Mouse (Mus musculus) small intestine, adult 2 months (tissue): ENCODE results near the gene Carhsp1. TPM values are rescaled to one million over a fixed set of nuclear protein-coding genes. Genes with fewer than 3 reads are reported as not detected.

ENCODE experiments used
- H3K27ac ChIP-seq: fragments of 200-500 bp; 2 replicates; pipeline ENCODE4 v1.5.1; 2012; ENCODE audit warnings: low read depth, low read length, control low read depth, inconsistent platforms; ENCODE audit not compliant: insufficient read depth
- H3K27me3 ChIP-seq: fragments of 200-500 bp; 2 replicates; pipeline ENCODE4 v1.6.1; 2012; ENCODE audit warnings: mild to moderate bottlenecking, moderate library complexity, low read length, inconsistent platforms; ENCODE audit not compliant: control insufficient read depth, insufficient read depth
- H3K36me3 ChIP-seq: fragments of 200-500 bp; 2 replicates; pipeline ENCODE4 v1.6.1; 2012; ENCODE audit warnings: mild to moderate bottlenecking, low read length, control low read depth, inconsistent platforms; ENCODE audit not compliant: control insufficient read depth, insufficient read depth
- H3K4me1 ChIP-seq: fragments of 200-500 bp; 2 replicates; pipeline ENCODE4 v1.6.1; 2012; ENCODE audit warnings: low read length, inconsistent platforms, mixed read lengths; ENCODE audit not compliant: control insufficient read depth, insufficient read depth, insufficient read length
- H3K4me3 ChIP-seq: fragments of 200-500 bp; 2 replicates; pipeline ENCODE4 v1.5.1; 2012; ENCODE audit warnings: low read depth, mild to moderate bottlenecking, control low read depth, inconsistent platforms, low read length, moderate library complexity
- CTCF ChIP-seq: fragments of 200-500 bp; IDR thresholded peaks from 2 replicates; pipeline ENCODE4 v1.5.1; 2012; ENCODE audit warnings: low read depth, mild to moderate bottlenecking, control low read depth, inconsistent platforms, low read length, moderate library complexity, mixed read lengths; ENCODE audit not compliant: insufficient replicate concordance, insufficient read length; ENCODE audit errors: extremely low read depth
- POLR2A ChIP-seq: fragments of 200-500 bp; IDR thresholded peaks from 2 replicates; pipeline ENCODE4 v1.6.1; 2012; ENCODE audit warnings: low read depth, mild to moderate bottlenecking, control low read depth, inconsistent platforms, low read length, moderate library complexity
- WGBS: fragments of 180-500 bp; shearing (Covaris S2); methylation state at CpG from one replicate; pipeline ENCODE4 v1.1.7; 2018; 5-methylcytosine and 5-hydroxymethylcytosine counted together
- polyA plus RNA-seq: library from polyadenylated mRNA; depleted of rRNA; stranded (reverse); fragments of >200 nt; gene quantifications from 2 replicates; pipeline ENCODE4 v1.2.3, GENCODE M21; 2012

The Carhsp1 gene
- polyA plus RNA-seq, 1 experiment: 61.6 TPM

DNA sequence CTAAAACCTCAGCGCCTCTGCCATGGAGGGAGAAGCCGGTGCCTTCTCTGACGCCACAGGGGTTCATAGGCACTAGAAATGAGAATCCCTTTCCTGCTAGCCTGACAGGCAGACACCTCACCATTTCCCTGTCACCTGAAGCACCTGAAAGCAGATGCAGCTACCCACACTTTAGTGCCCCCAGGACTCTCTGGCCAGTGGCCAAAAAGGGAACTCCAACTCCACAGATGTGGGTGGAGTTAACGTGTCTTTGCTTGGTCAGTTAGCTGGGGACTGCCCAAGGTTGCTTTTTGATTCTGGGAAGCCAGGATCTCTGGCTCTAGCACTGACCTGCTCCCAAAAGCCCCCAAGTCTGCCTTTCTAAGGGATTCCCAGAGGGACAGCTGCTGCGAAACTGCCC, 2.5 kb downstream of the Carhsp1 start:
- Histone ChIP-seq H3K36me3 (no peaks in the 10 kb centered on the region), H3K4me1 (peaks cover 24% of the 10 kb centered on the region), H3K27ac (no peak overlapping the region), H3K27me3 (no peaks in the 10 kb centered on the region), H3K4me3 (no peak overlapping the region)
- no peak for TF ChIP-seq CTCF
- WGBS: 74% methylated on average over 5 of the region's 5 CpGs

- WGBS: 86% methylated on average over 2 of the region's 2 CpGs
- no peak for TF ChIP-seq POLR2A
- TF ChIP-seq CTCF: no peak
- H3K36me3 ChIP-seq: peaks cover 3% of the 10 kb centered on the region; the same call in 1 of the 2 replicates
- no peak overlapping the region for H3K27ac ChIP-seq
- H3K4me3 ChIP-seq: no peak overlapping the region
- peaks cover 24% of the 10 kb centered on the region for H3K4me1 ChIP-seq
- no peaks in the 10 kb centered on the region for H3K27me3 ChIP-seq
Observed at GRCm38 (mm10) chr16:8668386-8668785, 3.6 kb downstream of the Carhsp1 start.

DNA sequence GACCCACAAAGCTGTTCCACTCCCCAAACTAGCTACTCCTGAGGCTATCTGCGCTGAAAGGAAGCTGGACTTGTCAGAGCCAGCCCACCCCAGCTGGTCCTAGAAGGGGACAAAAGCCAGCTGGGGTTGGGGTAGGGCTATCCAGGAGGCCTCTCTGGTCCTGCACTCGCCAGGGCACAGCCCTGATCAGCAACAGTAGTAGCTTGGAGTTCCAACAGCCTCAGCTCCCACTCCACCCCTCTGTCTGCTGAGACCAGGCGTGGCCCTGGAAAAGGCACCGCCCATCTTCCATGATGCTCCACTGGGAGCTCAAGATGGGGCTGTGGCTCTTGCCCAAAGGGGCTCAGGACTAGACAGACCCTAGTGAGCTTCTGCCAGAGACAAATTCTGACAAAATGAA, 4.1 kb downstream of the Carhsp1 start:
- peak overlapping the region; percentile 7; the same call in 1 of the 2 replicates for H3K27ac ChIP-seq
- no peaks in the 10 kb centered on the region for H3K27me3 ChIP-seq
- H3K4me1 ChIP-seq: peaks cover 24% of the 10 kb centered on the region
- peaks cover 7% of the 10 kb centered on the region for H3K36me3 ChIP-seq
- no peak overlapping the region for H3K4me3 ChIP-seq
- TF ChIP-seq CTCF (no peak), POLR2A (no peak)
- WGBS: 58% methylated on average over 4 of the region's 4 CpGs

GRCm38 (mm10) chr16:8667261-8667660, 4.7 kb downstream of the Carhsp1 start:
- no peak overlapping the region for H3K4me3 ChIP-seq
- H3K36me3 ChIP-seq: peaks cover 12% of the 10 kb centered on the region
- H3K4me1 ChIP-seq: peaks cover 24% of the 10 kb centered on the region
- TF ChIP-seq POLR2A: no peak
- 52% methylated on average over 7 of the region's 7 CpGs for WGBS
- H3K27me3 ChIP-seq: no peaks in the 10 kb centered on the region
- peak overlapping the region; percentile 12; the same call in 1 of the 2 replicates for H3K27ac ChIP-seq

DNA sequence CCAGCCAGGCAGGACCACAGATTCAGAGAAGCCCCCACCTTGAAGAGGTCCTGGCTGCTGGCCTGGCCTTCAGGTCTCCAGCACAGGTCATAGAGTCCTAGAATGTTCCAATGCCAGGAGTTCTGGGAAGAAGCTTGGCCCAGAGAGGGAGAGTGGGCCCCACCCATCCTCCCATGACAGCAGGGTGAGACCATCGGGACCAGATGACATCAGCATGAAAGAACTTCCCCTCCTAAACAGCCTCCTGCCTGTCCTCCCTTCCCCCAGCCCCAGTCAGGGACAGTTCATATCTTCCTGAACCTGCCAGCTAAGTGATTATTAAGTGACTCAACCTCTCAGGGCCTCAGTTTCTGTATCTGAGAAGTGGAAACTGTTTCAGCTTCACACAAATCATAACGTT, 5.5 kb downstream of the Carhsp1 start:
- 34% methylated on average over 2 of the region's 2 CpGs for WGBS
- H3K4me1 ChIP-seq: peaks cover 24% of the 10 kb centered on the region
- H3K27me3 ChIP-seq: no peaks in the 10 kb centered on the region
- no peak overlapping the region; the same call in 1 of the 2 replicates for H3K27ac ChIP-seq
- peaks cover 19% of the 10 kb centered on the region for H3K36me3 ChIP-seq
- no peak for TF ChIP-seq POLR2A
- no peak for TF ChIP-seq CTCF
- no peak overlapping the region for H3K4me3 ChIP-seq

- peaks cover 20% of the 10 kb centered on the region for H3K4me1 ChIP-seq
- no peak for TF ChIP-seq CTCF
- TF ChIP-seq POLR2A: no peak
- 80% methylated on average over 5 of the region's 5 CpGs for WGBS
- H3K36me3 ChIP-seq: peaks cover 26% of the 10 kb centered on the region
- no peaks in the 10 kb centered on the region for H3K27me3 ChIP-seq
- no peak overlapping the region for H3K4me3 ChIP-seq
- H3K27ac ChIP-seq: no peak overlapping the region
Observed at GRCm38 (mm10) chr16:8665367-8665766, 6.6 kb downstream of the Carhsp1 start.

DNA sequence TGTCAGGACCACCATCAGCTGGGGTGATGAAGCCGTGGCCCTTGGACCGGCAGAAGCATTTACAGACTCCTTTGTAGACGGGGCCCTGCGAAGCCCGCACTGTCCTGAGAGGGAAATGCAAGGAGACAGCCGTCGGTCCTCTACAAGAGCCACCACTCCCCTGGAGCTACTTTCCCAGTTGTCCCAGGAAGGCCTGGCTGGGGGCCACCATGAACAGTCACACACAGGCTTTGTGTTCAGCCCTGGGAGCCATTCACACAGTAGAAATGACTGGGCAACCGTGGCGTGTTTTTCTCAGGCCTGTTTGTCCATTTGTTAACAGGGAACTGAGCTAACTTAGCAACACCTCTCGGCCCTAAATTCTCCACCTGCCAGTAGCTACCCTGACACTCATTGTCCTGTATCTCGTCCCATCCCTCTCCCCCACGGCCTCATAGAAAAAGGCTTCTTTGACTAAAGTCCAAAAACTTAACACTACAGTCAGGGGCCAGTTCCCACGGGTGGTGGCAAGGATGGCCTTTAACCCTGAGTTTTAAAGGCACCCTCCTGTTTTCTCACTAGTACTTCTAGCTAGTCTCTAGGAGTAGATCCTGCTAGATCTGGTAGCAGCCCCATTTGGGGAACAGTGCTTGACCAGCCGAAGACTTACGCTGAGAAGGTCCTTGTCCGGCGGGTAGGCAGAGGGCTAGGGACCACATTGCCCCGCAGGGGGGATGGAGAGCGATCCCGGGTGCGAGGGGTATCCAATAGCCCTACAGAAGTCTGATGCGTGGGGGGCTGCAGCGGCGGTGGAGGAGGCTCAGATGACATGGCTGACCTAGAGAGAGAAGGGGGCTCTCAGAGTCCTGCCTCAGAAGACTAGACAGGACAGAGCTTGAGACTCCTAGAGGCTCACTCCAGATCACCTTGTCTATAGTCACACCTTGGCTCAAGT, 8.1 kb downstream of the Carhsp1 start:
- WGBS: 81% methylated on average over 24 of the region's 24 CpGs
- TF ChIP-seq CTCF: no peak

More for the DNA sequence above, 8.1 kb downstream of the Carhsp1 start:
- Histone ChIP-seq H3K27ac (no peak overlapping the region), H3K27me3 (no peaks in the 10 kb centered on the region), H3K4me1 (peaks cover 18% of the 10 kb centered on the region), H3K4me3 (no peak overlapping the region), H3K36me3 (peaks cover 36% of the 10 kb centered on the region)
